ENCODE assay signal across 8 mouse cellular contexts in the genomic region with DNA sequence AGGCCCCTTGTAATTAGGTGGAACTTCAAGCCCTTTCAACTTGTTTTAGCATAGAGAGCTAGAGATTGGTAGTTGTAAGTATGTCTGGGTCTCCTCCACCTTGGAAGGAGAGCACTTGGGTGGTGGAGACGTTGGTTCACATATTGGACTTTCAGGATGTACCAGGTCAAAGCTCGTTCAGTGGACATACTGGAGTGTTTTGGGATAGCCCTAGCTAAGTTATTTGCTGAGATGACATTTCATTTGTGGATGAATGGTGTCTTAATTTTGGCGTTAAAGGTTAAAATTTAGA. TPM values are rescaled to one million over a fixed set of nuclear protein-coding genes. Genes with fewer than 3 reads are reported as not detected.
A peak's percentile ranks its signal among the peaks of the same experiment; 100 is the strongest.
DNase-seq lines count a peak whose midpoint lies in the region; ATAC-seq and TF ChIP-seq lines count a peak whose summit lies in the region.

No protein-coding gene starts in this region.

- H3K4me3 ChIP-seq in left cerebral cortex, adult 2 months: peak overlapping the region; percentile 99
- peak overlapping the region; percentile 81 for H3K4me3 ChIP-seq in cortical plate, adult 2 months (ENCODE audit: insufficient read depth, low read length)
- peak overlapping the region; percentile 100 for H3K4me3 ChIP-seq in hindbrain, embryonic 16.5 days (ENCODE audit: low read length)
- peak overlapping the region; percentile 97 for H3K4me3 ChIP-seq in midbrain, embryonic 12.5 days

- H3K4me2 ChIP-seq in hindbrain, embryonic 16.5 days (ENCODE audit: low read length): peak overlapping the region; percentile 87
- peak overlapping the region; percentile 88 for H3K4me2 ChIP-seq in midbrain, embryonic 12.5 days (replicated peaks)

- ATAC-seq in hindbrain, embryonic 16.5 days: no peak
- no peak for ATAC-seq in midbrain, embryonic 12.5 days (ENCODE audit: low FRiP score, low read depth)
- no peak for ATAC-seq in megakaryocyte progenitor cell, adult 5-6 weeks (replicated peaks; ENCODE audit: poor library complexity)

- H3K4me1 ChIP-seq in cortical plate, adult 2 months (ENCODE audit: control insufficient read depth, insufficient read depth, low read length): peaks cover 4% of the 10 kb centered on the region; the same call in 1 of the 2 replicates
- peaks cover 18% of the 10 kb centered on the region for H3K4me1 ChIP-seq in hindbrain, embryonic 16.5 days (ENCODE audit: control insufficient read depth, insufficient read depth, low read depth, low read length)
- peaks cover 20% of the 10 kb centered on the region for H3K4me1 ChIP-seq in midbrain, embryonic 12.5 days

- no peaks in the 10 kb centered on the region for H3K36me3 ChIP-seq in hindbrain, embryonic 16.5 days (ENCODE audit: control insufficient read depth, insufficient read depth, low read length)
- H3K36me3 ChIP-seq in midbrain, embryonic 12.5 days: no peaks in the 10 kb centered on the region

- H3K27me3 ChIP-seq in hindbrain, embryonic 16.5 days (replicated peaks; ENCODE audit: control insufficient read depth, insufficient read depth, low read length): no peaks in the 10 kb centered on the region
- no peaks in the 10 kb centered on the region for H3K27me3 ChIP-seq in midbrain, embryonic 12.5 days

- no peak for TF ChIP-seq CTCF in left cerebral cortex, adult 2 months (IDR thresholded peaks at IDR 0.05)
- TF ChIP-seq CTCF in cortical plate, adult 2 months (IDR thresholded peaks at IDR 0.05; ENCODE audit: extremely low read depth, insufficient read depth, low read length): no peak

- DNase-seq in left cerebral cortex, adult 2 months (ENCODE audit: extremely low spot score in 1 of 2, low spot score in 2 of 2): no peak
- DNase-seq in left cerebral cortex, postnatal 25 days (ENCODE audit: low spot score in 2 of 2): no peak
- no peak for DNase-seq in right cerebral cortex, postnatal 36 days (ENCODE audit: low spot score in 2 of 2)
- no peak for DNase-seq in adrenal gland, postnatal 10 days

- TF ChIP-seq POLR2A in cortical plate, adult 2 months (IDR thresholded peaks at IDR 0.05; ENCODE audit: extremely low read depth, insufficient read depth, low read length): no peak

- WGBS in hindbrain, embryonic 16.5 days: 21% methylated on average over 3 of the region's 3 CpGs
- WGBS in midbrain, embryonic 12.5 days: 19% methylated on average over 3 of the region's 3 CpGs

- H3K27ac ChIP-seq in left cerebral cortex, adult 2 months: no peak overlapping the region; the same call in 1 of the 2 replicates
- H3K27ac ChIP-seq in cortical plate, adult 2 months (ENCODE audit: insufficient read depth, low read length): no peak overlapping the region
- no peak overlapping the region; the same call in 1 of the 2 replicates for H3K27ac ChIP-seq in hindbrain, embryonic 16.5 days (ENCODE audit: low read depth, low read length)
- peak overlapping the region; percentile 99; the same call in 1 of the 2 replicates for H3K27ac ChIP-seq in midbrain, embryonic 12.5 days (replicated peaks)

- H3K9ac ChIP-seq in hindbrain, embryonic 16.5 days (ENCODE audit: low read depth, low read length): peak overlapping the region; percentile 97
- peak overlapping the region; percentile 98 for H3K9ac ChIP-seq in midbrain, embryonic 12.5 days (replicated peaks)

- H3K9me3 ChIP-seq in hindbrain, embryonic 16.5 days (ENCODE audit: control insufficient read depth, low read length): no peaks in the 10 kb centered on the region
- H3K9me3 ChIP-seq in midbrain, embryonic 12.5 days: no peaks in the 10 kb centered on the region

- intact Hi-C loops in left cerebral cortex, adult 2 months (cut with DNase I): loop anchor here (2.0 kb wide), 1 partner anchor 191 kb away; a partner anchor contains a TSS
- intact Hi-C loops in left cerebral cortex, postnatal 25 days (cut with DNase I): no loop called here

RNA-seq across cellular contexts. Expression of a gene that starts 1.4 kb away (rescaled TPM):
- 100 to 1,000 TPM; 132 to 144 TPM for total RNA-seq in left cerebral cortex, adult 2 months (2021)
- 100 to 1,000 TPM; 138 to 140 TPM for total RNA-seq in left cerebral cortex, postnatal 25 days (2021)
- polyA plus RNA-seq in cortical plate, adult 2 months (2012; rRNA removed): 96.1 and 98.6 TPM in 2 replicates
- polyA plus RNA-seq in hindbrain, embryonic 16.5 days (2015; fragmentation: Nextera tagmentation; extraction: Ambion mirVana): 61.9 and 68.1 TPM in 2 replicates
- polyA plus RNA-seq in midbrain, embryonic 12.5 days (2016; fragmentation: Nextera tagmentation; extraction: Ambion mirVana): 108 and 112 TPM in 2 replicates
- 100 to 1,000 TPM in 1 of 2 experiments, 10 to 100 TPM in 1; 92.1 to 136 TPM for total RNA-seq in adrenal gland, postnatal 10 days (2021)
- 159 and 181 TPM in 2 replicates for total RNA-seq in megakaryocyte progenitor cell, adult 5-6 weeks (2015)
- total RNA-seq in megakaryocyte progenitor cell, adult 5-6 weeks (2017): 109 and 135 TPM in 2 replicates

RNA-seq across cellular contexts. Expression of a gene that starts 40.2 kb away (rescaled TPM):
- 10 to 100 TPM; 76.7 to 89.5 TPM for total RNA-seq in left cerebral cortex, adult 2 months (2021)
- 10 to 100 TPM; 74.8 to 87.1 TPM for total RNA-seq in left cerebral cortex, postnatal 25 days (2021)
- 38.8 and 46.7 TPM in 2 replicates for polyA plus RNA-seq in cortical plate, adult 2 months (2012; rRNA removed)
- 44.8 and 51.3 TPM in 2 replicates for polyA plus RNA-seq in hindbrain, embryonic 16.5 days (2015; fragmentation: Nextera tagmentation; extraction: Ambion mirVana)
- polyA plus RNA-seq in midbrain, embryonic 12.5 days (2016; fragmentation: Nextera tagmentation; extraction: Ambion mirVana): 57.0 and 57.6 TPM in 2 replicates
- total RNA-seq in adrenal gland, postnatal 10 days (2021): 100 to 1,000 TPM in 1 of 2 experiments, 10 to 100 TPM in 1; 95.8 to 108 TPM
- 43.2 and 49.1 TPM in 2 replicates for total RNA-seq in megakaryocyte progenitor cell, adult 5-6 weeks (2015)
- 44.0 and 55.6 TPM in 2 replicates for total RNA-seq in megakaryocyte progenitor cell, adult 5-6 weeks (2017)
